Mouse (Mus musculus) CH12.LX (cell line): ENCODE data around the gene Armc3.

Experiments used
- CHD1 ChIP-seq: IDR thresholded peaks from 2 replicates; pipeline ENCODE4 v1.6.1; 2012; ENCODE audit warnings: low read depth, low read length, improper control_type of control experiment, inconsistent platforms
- CTCF ChIP-seq, 2 experiments: IDR thresholded peaks in 1 of 2; conservative IDR thresholded peaks in 1 of 2; 2 replicates each; pipeline ENCODE4 v1.5.1; 2011 to 2012; ENCODE audit warnings: low read depth in 2 of 2, low read length in 2 of 2, improper control_type of control experiment in 1 of 2, inconsistent platforms in 1 of 2, mild to moderate bottlenecking in 1 of 2, moderate library complexity in 1 of 2
- IRF4 ChIP-seq: IDR thresholded peaks from 2 replicates; pipeline ENCODE4 v1.6.1; 2014; ENCODE audit warnings: low read depth, mild to moderate bottlenecking, inconsistent platforms, low read length, improper control_type of control experiment
- JUN ChIP-seq: IDR thresholded peaks from 2 replicates; pipeline ENCODE4 v1.6.1; 2011; ENCODE audit warnings: low read depth, mild to moderate bottlenecking, low read length, improper control_type of control experiment, moderate library complexity; ENCODE audit not compliant: insufficient read depth
- PAX5 ChIP-seq: IDR thresholded peaks from 2 replicates; pipeline ENCODE4 v1.6.1; 2012; ENCODE audit warnings: low read length, inconsistent platforms, mixed read lengths
- POLR2A ChIP-seq: IDR thresholded peaks from 2 replicates; pipeline ENCODE4 v1.6.1; 2011; ENCODE audit warnings: low read depth, mild to moderate bottlenecking, improper control_type of control experiment, low read length
- SMC3 ChIP-seq: IDR thresholded peaks from 2 replicates; pipeline ENCODE4 v1.6.1; 2011; ENCODE audit warnings: low read depth, low read length, improper control_type of control experiment
- TBP ChIP-seq: conservative IDR thresholded peaks from 2 replicates; pipeline ENCODE4 v1.6.1; 2011; ENCODE audit warnings: low read depth, low read length, improper control_type of control experiment
- TCF12 ChIP-seq: IDR thresholded peaks from 2 replicates; pipeline ENCODE4 v1.6.1; 2014; ENCODE audit warnings: low read depth, mild to moderate bottlenecking, inconsistent platforms, low read length, improper control_type of control experiment
- USF1 ChIP-seq: IDR thresholded peaks from 2 replicates; pipeline ENCODE4 v1.6.1; 2014; ENCODE audit warnings: low read depth, mild to moderate bottlenecking, inconsistent platforms, low read length, improper control_type of control experiment
- USF2 ChIP-seq: conservative IDR thresholded peaks from 2 replicates; pipeline ENCODE4 v1.6.1; 2011; ENCODE audit warnings: low read depth, low read length, improper control_type of control experiment
- ZC3H11A ChIP-seq: IDR thresholded peaks from 2 replicates; pipeline ENCODE4 v1.6.1; 2012; ENCODE audit warnings: low read depth, mild to moderate bottlenecking, inconsistent platforms, low read length, improper control_type of control experiment

DNA sequence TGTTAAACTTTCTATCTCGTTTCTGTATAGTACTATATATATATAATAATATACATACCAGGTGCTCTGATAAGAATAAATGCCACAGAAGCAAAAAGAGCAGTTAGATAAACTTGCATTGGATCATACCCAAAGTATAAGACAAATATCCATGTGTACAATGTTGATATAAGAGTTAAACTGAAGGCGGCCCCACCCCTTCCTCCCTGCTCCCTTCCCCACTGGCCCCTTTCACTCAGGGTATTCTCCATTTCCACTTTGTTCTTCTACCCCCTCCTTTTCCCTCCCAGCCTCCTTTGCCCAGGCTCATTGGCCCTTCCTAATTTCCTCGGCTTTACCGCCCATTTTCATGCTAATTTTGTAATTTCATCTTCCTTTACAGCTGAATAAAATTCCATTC lies 36.5 kb downstream of the Armc3 start:
- TF ChIP-seq USF2 (no peak), ZC3H11A (no peak), TCF12 (no peak), TBP (no peak), PAX5 (no peak), CTCF (conservative IDR thresholded peaks at IDR 0.05 in 1 of 2, IDR thresholded peaks at IDR 0.05 in 1 of 2; ENCODE audit: low read depth in 2 of 2, low read length in 2 of 2) (no peak), USF1 (no peak), IRF4 (no peak), JUN (no peak), SMC3 (no peak), CHD1 (no peak), POLR2A (no peak)
